Mouse (Mus musculus) hindlimb bud, embryonic 11.5 days (tissue): ENCODE measurements at regions not wholly inside any gene's neighbourhood (a gene's known extent, or its start where the extent isn't known, plus 50 kb on each side); places are given as distances from the start of the nearest gene placed in this dataset.

Experiments
- DNase-seq: peaks from one replicate; pipeline ENCODE4 v3.0.0-alpha.2; 2012; ENCODE audit warnings: low read depth, low spot score; ENCODE audit errors: extremely low spot score

DNA sequence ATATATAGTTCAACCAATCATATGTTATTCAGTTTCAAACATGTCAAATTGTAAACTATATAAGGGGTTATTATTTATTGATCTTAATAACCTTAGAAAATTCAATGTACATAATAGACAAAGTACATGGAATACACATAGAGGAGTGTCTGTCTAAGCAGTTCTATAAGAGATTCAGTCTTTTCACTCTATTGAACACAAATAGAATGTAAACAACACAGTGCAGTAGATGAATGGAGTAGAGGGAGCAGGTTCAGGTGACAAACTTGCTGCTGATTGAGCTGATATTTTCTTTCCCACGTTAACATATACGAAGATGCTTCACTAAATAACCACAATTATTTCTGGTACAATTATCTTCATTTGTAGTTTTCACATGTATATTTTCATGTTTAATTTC lies 1098.6 kb upstream of the Foxg1 start:
- DNase-seq: no peak

DNA sequence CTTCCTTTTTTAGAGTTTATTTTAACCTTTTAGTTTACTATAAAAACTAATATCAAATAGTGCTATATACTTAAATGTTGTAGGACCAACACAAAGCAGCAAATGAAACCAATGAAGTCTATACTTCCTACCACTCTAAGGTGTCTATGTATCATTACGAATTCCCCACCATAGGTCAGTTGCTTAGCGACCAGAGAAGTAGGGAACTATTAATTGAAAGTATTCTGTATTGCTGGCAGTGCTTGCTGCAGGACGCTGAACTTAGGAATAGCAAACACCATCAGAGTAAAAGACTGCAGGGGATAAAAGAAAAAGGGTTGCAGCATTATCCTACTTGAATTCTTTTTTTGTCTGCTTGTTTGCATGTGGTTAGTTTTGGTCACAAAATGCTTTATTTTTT lies 1098.1 kb upstream of the Foxg1 start:
- DNase-seq: no peak

DNA sequence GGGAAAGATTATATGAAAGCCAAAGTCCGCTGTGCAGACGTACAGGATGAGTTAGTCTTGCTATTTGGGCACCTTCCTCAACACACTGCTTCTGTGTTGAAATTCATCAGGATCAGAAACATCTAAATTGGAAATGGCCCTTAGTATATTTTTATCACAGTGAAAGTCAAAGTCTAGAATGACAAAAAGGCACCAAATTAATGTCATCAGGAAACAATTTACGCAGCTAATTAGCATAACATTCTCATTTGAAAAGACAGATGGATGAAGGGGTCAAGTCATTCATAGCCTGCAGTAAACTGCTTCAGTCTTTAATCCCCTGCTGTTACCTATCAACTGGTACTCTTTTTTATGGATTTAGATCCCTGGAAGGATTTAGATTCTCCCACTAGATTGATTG lies 1092.3 kb upstream of the Foxg1 start:
- DNase-seq: peak; percentile 6
